Mouse (Mus musculus) left cerebral cortex, adult 8-10 months (tissue): ENCODE measurements at regions not wholly inside any gene's neighbourhood (a gene's known extent, or its start where the extent isn't known, plus 50 kb on each side); places are given as distances from the start of the nearest gene placed in this dataset.

Experiments
- DNase-seq, 2 experiments: peaks; one replicate each; pipeline ENCODE4 v3.0.0; 2022; ENCODE audit warnings: low spot score in 2 of 2

- DNase-seq, result peak in 1 of 2 experiments; percentile 46
These were observed 1585.4 kb upstream of the Igfbp7 start for GRCm38 (mm10) chr5:78993258-78993657.

- no peak for DNase-seq
These were observed 1581.9 kb upstream of the Igfbp7 start for GRCm38 (mm10) chr5:78989714-78990113.

DNA sequence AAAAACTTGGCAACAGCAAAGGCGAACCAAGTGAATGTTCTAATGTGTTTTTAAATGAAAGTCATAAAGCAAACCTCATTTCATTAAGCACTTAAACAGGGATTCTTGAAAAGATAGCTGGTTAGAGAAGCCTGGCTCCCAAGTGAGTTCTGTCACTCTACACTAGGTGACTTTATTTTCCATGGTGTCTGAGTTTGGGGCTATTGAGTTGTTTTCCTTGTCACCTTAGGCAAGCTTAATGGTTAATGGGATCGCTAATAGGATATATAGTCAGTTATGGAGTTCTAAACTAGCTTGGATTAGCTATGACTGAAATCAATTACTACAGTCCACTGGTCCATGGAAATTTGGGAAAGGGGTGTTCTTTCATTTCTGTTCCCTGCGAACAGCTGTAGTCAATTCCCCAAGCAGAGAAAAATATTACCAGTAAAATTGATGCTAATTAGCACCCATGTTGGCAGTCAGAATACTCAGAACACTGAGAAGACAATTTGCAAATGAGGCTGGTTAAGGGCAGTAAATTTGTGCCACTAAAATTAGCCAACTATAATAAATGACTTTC lies 1568.7 kb upstream of the Igfbp7 start:
- DNase-seq, result no peak

DNA sequence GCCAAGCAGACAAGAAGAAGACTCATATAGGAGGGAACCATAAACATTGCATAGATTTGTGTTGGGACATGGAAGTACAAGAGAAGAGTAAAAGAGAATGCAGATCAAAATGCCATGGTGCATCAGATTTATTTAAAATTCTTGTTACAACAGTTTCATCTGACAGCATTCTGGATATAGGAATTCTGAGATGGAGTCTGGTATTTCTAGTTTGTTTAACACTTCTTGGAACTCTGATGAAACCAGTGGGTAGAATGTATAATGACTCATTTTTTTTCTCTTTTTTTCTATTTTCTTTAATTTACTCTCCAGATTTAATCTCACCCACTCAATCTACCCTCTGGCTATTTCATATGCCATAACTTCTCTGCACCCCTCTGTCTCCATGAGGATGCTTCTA lies 1537.9 kb upstream of the Igfbp7 start:
- no peak for DNase-seq

DNA sequence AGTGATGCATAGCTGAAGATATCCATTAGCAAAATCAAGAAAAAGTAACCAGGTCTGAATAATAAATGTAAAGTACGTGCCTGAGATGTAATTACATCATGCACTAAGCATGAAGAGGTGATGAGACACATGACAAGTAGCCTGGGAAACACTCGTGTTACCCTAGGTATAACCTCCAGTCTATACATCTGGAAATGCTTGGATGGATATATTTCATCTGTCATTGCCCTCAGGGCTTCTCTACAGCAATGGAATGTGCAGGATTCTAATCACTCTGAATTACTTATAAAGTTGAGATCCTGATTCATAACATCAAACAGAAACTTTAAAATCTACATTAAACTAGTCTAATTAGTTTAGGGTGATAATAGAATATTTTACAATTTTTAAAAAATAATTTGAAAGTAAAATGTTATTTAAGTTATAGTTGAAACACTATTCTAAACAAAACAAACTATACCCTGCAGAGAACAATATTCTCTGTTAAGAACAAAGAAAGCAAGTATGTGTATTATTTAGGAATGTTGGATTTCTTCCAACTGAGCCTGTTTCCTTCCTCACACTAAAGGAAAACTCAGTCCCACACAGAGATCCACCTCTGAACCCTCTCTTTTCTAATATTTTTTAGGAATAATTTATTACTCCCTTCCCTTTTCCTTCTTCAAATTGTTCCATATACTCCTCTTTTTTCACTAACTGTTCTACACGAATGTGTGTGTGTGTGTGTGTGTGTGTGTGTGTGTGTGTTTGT lies 1514.2 kb upstream of the Igfbp7 start:
- no peak for DNase-seq

DNA sequence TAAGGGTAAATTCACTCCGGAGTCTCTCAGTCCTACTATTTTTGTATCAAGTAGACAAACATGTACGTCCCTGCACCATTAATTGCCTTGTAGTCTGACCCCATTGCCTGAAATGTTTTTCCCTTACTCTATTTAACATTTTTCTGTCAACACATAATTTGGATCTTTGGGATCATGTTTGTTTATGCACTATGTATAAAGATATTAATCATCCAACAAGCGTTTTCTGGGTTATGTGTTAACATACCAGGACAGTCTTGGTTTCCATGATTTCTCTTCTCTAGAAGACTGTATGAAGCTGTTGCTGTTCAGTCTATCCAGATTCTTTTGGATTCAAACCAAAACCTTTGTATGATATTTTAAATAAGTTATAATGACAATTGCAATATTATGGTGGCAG lies 1492.3 kb upstream of the Igfbp7 start:
- no peak for DNase-seq

DNA sequence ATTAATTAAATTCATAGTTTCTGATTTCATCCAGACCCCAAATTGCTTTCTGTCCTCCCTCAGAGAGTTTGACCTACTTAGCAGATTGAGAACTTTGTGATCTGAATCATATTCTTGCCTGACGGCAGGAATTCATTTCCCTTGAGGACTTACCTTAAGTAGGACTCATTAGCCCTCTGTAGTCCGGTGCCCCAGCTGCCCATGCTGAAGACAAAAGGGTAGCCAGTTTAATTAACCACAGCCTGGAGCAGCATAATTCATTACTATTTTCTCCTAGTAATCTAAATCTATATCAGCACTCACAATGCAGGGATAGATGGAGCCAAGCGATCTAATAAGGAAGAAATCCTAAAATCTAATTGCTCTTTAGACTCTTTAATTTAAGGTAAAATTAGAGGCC lies 1470.9 kb upstream of the Igfbp7 start:
- DNase-seq, result no peak

- no peak for DNase-seq
These were observed 1437.3 kb upstream of the Igfbp7 start for GRCm38 (mm10) chr5:78845126-78845525.

DNA sequence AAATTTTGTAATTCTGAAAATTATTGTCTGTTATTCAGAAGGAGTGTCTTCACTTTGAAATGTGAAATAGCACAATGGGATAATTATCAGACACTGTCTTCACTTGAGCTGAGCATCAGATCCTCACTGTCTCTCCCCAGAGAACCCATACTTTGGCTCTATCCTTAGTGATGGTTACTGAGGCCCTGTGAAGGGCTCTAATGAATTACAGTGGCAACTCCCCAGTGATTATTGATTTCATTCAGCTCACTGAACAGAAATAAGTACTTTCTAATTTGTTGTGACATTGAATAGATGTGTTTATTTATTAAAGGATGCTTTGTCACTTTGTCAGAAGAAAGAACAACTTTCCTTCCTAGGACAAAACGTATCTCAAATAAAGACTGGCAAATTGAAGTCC lies 1389.5 kb upstream of the Igfbp7 start:
- no peak for DNase-seq
